Mouse (Mus musculus): ENCODE results near the gene Cbfa2t3.

Gene Cbfa2t3

GRCm38 (mm10) chr8:122692152-122692551, 6.8 kb downstream of the Cbfa2t3 start:
- in situ Hi-C loops (cut with MboI, MseI) = no loop called here

DNA sequence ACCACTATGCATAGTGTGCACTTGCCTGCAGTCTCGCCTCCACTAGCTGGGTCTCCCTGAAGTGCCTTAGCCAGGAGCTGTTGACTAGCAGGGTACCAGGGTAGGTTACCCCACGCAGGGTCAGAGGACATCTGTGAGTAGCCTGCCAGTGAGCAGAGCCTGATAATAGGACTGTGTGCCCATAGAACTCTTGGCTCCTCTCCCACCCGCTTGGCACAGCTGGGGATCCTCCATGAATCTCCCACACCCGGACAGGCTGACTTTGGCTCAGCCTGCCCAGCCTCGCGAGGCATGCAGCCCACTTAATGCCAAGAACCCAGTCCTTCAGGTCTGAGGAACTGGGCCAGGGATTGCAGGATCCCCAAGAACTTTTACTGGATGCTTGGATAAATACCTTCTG, 7.9 kb downstream of the Cbfa2t3 start:
- in situ Hi-C loops (cut with MboI, MseI) = no loop called here

DNA sequence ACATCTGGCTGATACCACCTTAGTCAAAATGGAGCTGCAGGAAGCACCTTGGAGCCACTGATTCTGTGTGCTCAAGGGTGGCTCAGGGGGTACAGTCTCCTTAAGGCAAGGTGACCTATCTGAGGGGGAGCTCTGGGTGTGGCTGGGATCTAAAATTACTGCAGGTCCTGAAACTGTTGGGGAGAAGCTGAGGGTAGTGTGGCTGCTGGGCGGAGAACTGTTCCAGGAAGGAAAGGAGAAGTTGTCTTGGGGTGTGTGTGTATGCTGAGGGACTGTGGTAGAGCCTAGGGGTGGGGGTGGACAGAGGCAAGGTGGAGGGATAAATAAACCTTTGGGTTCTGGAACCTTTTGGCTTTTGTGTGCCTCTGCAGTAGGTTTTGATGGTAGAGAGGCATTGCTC, 9.6 kb downstream of the Cbfa2t3 start:
- in situ Hi-C loops (cut with MboI, MseI) = no loop called here

DNA sequence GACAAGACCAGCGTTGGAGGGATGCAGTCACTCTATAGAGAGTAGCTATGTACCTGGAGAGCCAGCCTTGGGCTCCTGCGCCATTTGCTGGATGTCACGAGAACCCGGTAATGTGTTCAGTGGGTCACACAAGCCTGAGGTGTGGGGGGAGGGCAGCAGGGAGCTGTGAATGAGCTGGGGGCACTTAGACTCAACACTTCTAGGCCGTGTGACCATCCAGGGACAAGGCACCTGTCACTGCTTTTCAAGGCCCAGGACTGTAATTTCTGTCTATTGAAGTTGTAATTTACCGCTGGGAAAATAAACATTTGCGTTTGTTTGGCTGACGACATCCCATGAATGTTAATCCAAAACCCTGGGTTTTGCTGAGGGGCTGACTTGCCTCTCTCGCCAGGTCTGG, 12.0 kb downstream of the Cbfa2t3 start:
- in situ Hi-C loops (cut with MboI, MseI) = no loop called here

DNA sequence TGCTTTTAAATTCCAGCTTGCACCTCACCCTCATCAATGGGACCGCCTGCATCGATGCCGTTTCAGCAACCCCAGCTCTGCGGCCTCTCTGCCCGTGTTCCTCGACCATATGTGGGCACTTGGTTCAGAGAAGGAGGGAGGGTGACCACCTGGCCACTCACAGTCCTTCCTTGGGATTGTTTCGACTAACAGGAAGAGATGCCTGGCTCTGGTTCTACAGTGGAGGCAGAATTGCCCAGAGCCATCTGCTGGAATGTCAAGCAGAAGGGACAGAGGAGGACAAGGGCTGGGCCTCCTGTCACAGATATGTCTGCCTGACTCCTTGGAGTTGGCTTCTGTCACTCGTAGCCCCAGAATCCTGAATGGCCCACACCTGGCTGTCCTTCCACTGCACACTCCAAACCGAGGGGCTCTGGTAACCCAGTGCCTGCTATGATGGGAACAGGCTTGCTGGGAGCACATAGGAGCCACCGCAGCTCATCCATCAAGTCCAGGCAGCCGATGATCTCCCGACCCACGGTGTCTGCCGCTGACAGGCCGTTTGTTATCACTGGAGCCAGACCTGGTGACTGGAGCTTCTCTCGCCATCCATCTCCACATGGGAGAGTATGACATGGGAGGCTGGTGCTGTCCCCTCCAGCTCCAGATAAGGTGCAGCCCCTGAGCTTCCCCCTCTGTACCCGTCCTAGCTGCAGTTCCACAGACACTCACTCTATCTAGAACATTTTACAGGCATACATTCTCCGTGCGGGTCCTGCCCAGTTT, 13.6 kb downstream of the Cbfa2t3 start:
- in situ Hi-C loops (cut with MboI, MseI) = no loop called here

- in situ Hi-C loops (cut with MboI, MseI) = no loop called here
These were observed 16.1 kb downstream of the Cbfa2t3 start for GRCm38 (mm10) chr8:122682820-122683219.

GRCm38 (mm10) chr8:122680171-122680570, 18.7 kb downstream of the Cbfa2t3 start:
- in situ Hi-C loops (cut with MboI, MseI) = no loop called here

DNA sequence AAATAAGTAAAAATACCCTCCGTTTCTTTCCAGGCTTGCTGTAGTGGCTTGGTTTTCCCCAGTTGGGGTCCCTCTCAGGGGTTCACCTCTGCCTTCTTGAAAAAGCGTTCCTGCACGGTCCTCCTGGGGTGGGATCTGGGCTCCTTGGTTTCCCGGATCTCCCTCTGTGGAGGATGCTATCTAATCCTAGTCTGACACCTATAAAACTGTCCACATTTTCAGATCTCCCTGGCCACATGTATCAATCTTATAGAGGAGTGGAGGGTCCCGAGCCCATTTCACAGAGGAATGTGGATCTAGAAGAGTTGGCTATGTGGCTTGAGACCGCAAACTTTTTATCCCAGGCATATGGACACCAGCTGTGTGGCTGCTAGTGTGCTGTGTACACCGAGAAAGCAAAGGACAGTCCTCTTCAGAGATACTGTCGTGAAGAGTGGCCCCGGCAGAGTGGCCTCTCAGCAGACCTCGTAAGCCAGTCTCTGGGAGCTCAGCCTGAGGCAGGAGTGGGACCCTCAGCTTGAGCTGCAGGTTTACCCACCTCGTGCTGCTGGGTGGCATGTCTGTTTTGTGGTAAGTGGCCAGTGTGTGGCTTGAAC, 19.5 kb downstream of the Cbfa2t3 start:
- in situ Hi-C loops (cut with MboI, MseI) = loop anchor here (5.0 kb wide), 1 partner anchor 148 kb away; no protein-coding TSS in a partner anchor

- in situ Hi-C loops (cut with MboI, MseI) = loop anchor here (5.0 kb wide), 1 partner anchor 148 kb away; no protein-coding TSS in a partner anchor
These were observed 20.1 kb downstream of the Cbfa2t3 start for GRCm38 (mm10) chr8:122678896-122679210.

DNA sequence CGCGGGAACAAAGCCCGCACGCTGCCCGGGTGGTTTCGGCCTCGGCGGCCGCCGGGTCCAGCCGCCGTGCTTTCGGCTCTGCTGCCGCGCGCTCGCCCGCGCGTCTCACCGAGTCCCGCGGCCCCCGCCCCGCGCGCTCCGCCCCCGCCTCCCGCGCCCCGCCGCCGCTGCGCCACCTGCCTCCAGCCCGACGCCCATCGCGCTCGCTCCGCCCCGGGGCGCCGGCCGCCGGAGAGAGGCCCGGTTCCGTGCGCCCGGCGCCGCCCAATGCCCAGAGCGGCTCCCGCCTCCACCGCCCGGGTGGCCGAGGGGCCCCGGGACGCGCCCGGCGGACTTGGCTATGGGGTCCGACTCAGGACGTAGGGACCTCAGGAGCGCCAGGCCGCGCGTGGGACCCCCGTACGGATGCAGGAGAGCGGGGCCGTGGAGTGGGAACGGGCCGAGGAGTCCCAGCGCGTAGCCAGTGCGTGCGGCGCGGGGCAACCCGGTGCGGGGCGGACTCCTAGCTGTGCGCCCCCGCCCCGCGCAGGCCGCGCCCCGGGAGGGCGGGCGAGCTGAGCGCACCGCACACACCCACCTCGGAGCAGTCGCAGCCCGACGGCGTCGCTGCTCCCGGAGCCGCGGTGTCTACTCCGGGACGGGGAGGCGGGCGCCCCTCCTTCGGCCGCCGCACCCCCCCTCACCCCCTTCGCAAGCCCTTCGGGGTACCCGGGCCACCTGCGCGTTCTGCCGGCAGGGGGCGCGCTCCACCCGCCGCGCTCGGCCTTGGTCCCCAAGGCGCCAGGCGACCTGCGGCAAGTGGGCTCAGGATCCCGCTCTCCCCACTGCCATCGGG, 20.6 kb downstream of the Cbfa2t3 start:
- in situ Hi-C loops (cut with MboI, MseI) = loop anchor here (5.0 kb wide), 1 partner anchor 149 kb away; no protein-coding TSS in a partner anchor

- in situ Hi-C loops (cut with MboI, MseI) = loop anchor here (5.0 kb wide), 1 partner anchor 150 kb away; no protein-coding TSS in a partner anchor
These were observed 21.4 kb downstream of the Cbfa2t3 start for GRCm38 (mm10) chr8:122677481-122678021.

- in situ Hi-C loops (cut with MboI, MseI) = loop anchor here (5.0 kb wide), 1 partner anchor 150 kb away; no protein-coding TSS in a partner anchor
These were observed 22.1 kb downstream of the Cbfa2t3 start for GRCm38 (mm10) chr8:122676621-122677480.

GRCm38 (mm10) chr8:122675596-122676420, 23.1 kb downstream of the Cbfa2t3 start:
- in situ Hi-C loops (cut with MboI, MseI) = loop anchor here (5.0 kb wide), 1 partner anchor 151 kb away; no protein-coding TSS in a partner anchor

GRCm38 (mm10) chr8:122674999-122675398, 23.9 kb downstream of the Cbfa2t3 start:
- in situ Hi-C loops (cut with MboI, MseI) = loop anchor here (5.0 kb wide), 1 partner anchor 152 kb away; no protein-coding TSS in a partner anchor

- in situ Hi-C loops (cut with MboI, MseI) = no loop called here
These were observed 24.9 kb downstream of the Cbfa2t3 start for GRCm38 (mm10) chr8:122673989-122674388.

GRCm38 (mm10) chr8:122671894-122672293, 27.0 kb downstream of the Cbfa2t3 start:
- in situ Hi-C loops (cut with MboI, MseI) = no loop called here

GRCm38 (mm10) chr8:122670718-122671117, 28.2 kb downstream of the Cbfa2t3 start:
- in situ Hi-C loops (cut with MboI, MseI) = no loop called here

DNA sequence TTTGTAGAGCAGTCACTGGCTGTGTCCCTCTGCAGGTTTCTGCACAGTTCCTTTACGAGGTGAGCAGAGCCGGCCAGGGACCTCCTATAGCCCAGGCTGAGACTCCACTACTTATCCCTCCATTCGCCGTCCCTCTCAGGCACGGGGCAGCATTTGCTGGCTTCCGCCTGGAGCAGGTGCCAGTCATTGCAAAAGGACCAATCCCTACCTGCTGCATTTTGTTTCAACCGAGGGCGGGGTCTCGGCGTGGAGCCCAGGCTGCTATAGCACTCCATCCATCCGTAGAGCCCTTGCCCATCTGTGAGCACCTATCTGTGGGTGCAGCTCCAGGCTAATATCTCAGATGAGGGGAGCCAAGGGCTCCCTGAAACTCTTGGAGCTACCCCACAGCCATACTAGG, 28.9 kb downstream of the Cbfa2t3 start:
- in situ Hi-C loops (cut with MboI, MseI) = no loop called here

DNA sequence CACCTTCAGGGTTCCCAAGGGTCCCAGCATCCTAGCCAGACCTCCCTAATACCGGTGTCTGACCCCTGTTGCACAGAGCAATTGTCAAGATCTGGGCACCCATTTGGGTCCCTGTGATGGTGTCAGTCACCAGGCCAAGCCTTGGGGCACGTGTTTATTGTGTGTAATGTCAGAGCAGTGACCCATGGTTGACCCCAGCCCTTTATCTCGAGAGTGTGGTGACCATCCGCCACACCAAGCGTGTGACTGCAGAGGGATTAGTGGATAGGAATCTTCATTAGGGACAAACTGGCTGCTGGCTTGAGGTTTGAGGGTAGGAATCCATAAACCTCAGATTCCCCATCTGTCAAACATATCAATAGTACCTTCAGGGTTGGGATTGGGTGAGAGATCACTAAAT, 29.5 kb downstream of the Cbfa2t3 start:
- in situ Hi-C loops (cut with MboI, MseI) = no loop called here

DNA sequence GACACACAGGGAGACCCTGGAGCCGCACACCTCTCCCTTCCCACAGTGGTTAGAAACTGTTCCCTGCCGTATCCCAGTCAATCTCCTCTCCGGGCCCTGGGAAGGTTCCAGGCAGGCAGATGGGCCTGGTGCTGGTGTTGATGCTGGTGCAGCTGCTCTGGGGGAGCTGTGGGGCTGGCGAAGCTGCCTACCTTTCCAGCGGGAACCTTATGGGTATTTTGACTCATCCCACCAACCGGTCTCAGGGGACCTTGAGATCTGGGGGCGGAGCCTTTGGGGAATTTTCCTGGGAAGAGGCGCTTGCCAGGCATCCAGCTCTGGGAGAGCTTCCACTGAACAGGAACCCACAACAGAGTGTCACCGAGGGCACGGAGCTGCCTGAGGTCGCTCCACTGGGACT, 31.1 kb downstream of the Cbfa2t3 start:
- in situ Hi-C loops (cut with MboI, MseI) = no loop called here
